Mouse (Mus musculus): ENCODE results near the gene Styxl1.

Gene Styxl1

DNA sequence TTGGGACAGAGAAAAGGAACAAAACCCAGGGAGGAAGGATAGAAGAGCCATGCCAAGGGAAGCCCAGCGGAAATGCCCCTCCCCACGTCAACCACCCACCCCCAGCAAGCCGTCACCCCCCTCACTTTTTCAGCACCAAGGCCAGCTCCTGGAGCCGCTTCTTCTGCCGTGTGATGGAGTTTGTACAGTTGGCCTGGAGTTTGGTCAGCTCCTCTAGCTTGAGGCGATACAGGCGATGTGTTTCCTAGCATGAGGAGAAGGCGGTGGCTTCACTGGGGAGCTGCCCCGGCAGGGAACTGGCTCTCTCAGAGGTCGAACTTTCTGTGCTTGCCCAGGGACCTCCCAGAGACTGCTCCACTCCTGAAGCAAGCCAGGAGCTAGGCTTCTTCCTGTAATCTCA, 36.0 kb downstream of the Styxl1 start:
- TF ChIP-seq GATA4 (IDR thresholded peaks at IDR 0.05; ENCODE audit: insufficient replicate concordance, low read length), result no peak

DNA sequence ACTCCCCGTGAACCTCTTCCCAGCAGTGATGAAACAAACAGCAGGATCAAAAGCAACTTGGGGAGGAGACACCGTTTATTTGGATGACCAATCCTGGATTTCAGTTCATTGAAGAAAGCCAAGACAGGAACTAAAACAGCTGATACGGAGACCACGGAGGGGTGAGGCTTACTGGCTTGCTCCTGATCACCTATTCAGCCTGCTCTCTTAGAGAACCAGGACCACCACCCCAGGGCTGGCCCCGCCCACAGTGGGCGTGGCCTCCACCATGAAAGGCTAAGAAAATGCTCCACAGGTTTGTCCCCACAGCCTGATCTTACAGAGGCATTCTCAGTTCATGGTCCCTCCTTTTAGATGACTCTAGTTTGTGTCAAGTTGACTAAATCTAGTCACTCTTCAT, 39.9 kb downstream of the Styxl1 start:
- TF ChIP-seq GATA4 (IDR thresholded peaks at IDR 0.05; ENCODE audit: insufficient replicate concordance, low read length), result no peak

DNA sequence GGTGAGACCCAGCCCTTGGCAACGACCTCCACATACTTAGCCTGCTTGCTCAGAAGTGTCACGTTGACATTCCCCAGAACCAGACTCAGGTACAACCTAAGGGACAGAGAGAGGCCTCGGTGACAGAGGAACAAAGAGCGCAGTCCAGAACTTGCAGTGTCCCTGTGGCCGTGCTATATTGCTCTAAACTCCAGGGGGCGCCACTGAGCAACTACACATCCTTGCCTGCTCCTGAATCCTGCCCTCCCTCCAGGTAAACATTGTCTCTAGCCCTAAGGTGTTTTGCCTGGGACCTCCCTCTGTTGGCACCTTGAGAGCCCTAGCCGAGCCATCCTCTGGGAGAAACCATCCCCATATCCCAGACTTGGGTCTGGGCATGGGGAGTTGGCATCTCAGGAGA, 41.0 kb downstream of the Styxl1 start:
- TF ChIP-seq GATA4 (IDR thresholded peaks at IDR 0.05; ENCODE audit: insufficient replicate concordance, low read length), result no peak

DNA sequence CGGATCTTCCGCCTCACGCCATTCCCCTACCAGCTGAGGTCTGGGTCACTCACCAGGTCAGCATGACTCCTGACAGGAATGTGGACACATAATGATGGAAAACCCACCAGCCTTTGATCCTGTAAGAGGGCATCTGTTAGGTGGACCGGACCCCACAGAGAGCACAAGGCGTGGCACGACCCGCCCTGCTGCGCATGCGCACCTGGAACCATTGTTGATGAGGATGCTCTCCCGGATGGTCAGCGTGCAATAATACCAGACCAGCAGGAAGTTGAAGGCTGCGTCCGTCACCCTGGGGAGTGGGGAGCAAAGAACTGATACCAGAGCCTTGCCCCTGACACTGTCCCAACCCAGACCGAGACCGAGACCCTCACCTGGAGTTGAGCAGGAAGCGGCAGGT, 41.6 kb downstream of the Styxl1 start:
- no peak for TF ChIP-seq GATA4 (IDR thresholded peaks at IDR 0.05; ENCODE audit: insufficient replicate concordance, low read length)

DNA sequence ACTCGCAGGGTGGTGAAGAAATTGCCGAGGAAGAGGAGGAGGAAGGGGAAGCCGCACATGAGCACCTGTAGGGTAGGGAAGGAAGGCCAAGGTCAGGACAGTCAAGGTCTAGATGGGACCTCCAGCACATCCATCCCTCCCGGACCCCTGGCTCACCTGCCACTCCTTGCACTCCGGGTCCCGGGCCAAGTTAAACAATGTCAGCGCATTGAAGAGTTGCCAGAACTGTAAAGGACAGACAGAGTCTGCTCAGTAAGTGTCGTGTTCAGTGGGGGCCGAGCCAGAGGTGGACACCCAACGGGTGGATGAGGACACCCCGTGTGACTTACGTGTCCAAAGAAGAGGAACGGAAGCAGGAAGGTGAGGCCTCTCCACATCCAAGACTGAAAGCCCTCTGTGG, 42.4 kb downstream of the Styxl1 start:
- TF ChIP-seq GATA4 (IDR thresholded peaks at IDR 0.05; ENCODE audit: insufficient replicate concordance, low read length), result no peak

DNA sequence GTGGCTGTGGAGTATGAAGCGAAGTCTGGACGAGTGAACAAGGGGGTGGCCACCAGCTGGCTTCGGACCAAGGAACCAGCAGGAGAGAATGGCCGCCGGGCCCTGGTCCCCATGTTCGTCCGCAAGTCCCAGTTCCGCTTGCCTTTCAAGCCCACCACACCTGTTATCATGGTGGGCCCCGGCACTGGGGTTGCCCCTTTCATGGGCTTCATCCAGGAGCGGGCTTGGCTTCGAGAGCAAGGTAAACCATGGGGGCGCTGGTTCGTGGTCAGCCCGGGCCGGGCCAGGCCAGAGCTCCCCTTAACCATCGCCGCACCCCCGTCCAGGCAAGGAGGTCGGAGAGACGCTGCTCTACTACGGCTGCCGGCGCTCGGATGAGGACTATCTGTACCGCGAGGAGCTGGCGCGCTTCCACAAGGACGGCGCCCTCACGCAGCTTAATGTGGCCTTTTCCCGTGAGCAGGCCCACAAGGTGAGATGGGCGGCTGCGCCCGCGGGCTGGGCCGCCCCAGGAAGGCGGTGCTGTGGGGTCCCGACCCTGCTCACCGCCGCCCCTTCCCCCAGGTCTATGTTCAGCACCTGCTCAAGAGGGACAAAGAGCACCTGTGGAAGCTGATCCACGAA, 44.0 kb downstream of the Styxl1 start:
- no peak for TF ChIP-seq GATA4 (IDR thresholded peaks at IDR 0.05; ENCODE audit: insufficient replicate concordance, low read length)

DNA sequence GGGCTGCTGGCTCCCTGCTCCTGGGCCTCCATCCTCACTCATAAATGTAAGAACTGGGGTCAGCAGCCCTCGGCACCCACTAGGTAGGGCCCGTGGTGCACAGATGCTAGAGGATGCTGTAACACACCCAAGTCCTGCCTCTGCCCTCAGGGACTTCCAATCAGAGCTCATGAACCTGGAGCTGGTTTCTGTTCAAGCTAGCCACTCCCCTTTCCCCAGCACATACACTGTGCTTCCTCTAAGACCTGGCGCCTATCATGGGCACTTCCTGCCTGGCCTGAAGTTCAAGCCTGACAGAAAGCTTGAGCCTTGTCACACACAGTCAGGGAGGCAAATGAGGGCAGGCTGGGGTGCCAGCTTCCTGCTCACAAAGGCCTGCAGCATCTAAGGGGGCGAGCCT, 45.1 kb downstream of the Styxl1 start:
- no peak for TF ChIP-seq GATA4 (IDR thresholded peaks at IDR 0.05; ENCODE audit: insufficient replicate concordance, low read length)

DNA sequence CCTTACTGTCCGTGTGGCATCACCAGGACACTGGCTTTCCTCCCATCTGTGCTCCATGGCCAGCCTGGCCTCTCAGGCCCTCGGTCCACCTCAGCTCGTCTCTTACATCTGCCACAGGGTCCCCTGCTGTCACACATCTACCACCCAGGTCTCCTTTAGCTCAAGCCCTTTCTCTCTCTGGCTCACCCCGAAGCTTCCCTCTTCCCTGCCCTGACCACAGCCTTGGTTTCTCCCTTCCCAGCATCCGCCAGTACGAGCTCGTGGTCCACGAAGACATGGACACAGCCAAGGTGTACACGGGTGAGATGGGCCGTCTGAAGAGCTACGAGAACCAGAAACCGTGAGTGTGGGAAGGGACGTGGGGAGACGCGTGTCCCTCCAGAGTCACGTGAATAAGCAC, 46.9 kb downstream of the Styxl1 start:
- TF ChIP-seq GATA4 (IDR thresholded peaks at IDR 0.05; ENCODE audit: insufficient replicate concordance, low read length), result no peak

DNA sequence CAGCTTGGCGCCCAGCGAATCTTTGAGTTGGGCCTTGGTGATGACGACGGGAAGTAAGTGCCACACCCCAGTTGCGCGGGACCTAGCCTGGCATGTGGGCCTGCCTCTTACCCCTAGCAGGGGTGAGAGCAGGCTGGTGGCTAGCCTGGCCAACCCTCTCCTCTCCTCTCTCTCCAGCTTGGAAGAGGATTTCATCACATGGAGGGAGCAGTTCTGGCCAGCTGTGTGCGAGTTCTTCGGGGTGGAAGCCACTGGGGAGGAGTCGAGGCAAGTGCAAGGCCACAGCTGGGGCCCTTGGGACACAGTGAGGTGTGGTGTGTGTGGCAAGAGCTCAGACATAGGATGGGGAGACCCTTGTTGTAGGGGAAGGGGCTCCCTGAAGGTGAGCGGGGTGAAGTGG, 47.3 kb downstream of the Styxl1 start:
- TF ChIP-seq GATA4 (IDR thresholded peaks at IDR 0.05; ENCODE audit: insufficient replicate concordance, low read length), result no peak

DNA sequence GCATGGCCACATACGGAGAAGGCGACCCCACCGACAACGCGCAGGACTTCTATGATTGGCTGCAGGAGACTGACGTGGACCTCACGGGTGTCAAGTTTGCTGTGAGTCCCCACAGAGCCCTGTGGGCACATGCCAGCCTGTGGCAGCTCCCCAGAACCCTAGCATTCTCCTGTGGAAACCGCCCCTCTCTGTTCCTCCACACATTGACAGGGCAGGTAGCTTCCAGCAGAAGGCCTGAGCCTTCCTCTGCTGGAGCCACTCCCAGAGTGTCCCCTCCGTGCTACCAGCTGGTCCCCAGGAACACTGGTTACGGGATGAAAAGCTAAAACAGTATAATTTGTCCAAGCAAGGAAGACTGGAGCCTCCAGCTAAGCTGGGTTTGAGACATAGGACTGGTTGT, 47.9 kb downstream of the Styxl1 start:
- no peak for TF ChIP-seq GATA4 (IDR thresholded peaks at IDR 0.05; ENCODE audit: insufficient replicate concordance, low read length)

DNA sequence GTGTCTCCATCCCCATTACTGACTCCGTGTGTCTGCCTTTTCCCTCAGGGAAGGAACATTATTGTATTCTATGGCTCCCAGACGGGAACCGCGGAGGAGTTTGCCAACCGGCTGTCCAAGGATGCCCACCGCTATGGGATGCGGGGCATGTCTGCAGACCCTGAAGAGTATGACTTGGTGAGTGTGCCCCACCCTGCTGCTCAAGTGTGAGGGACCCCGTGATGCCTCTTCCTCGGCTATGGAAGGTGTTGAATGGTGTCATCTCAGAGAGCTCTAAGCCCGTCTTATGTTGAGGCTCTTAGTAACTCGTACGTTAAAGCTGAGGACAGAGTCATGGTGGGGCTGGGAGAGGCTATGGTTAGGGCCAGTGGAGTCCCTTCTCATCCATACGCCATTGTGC, 48.8 kb downstream of the Styxl1 start:
- no peak for TF ChIP-seq GATA4 (IDR thresholded peaks at IDR 0.05; ENCODE audit: insufficient replicate concordance, low read length)

DNA sequence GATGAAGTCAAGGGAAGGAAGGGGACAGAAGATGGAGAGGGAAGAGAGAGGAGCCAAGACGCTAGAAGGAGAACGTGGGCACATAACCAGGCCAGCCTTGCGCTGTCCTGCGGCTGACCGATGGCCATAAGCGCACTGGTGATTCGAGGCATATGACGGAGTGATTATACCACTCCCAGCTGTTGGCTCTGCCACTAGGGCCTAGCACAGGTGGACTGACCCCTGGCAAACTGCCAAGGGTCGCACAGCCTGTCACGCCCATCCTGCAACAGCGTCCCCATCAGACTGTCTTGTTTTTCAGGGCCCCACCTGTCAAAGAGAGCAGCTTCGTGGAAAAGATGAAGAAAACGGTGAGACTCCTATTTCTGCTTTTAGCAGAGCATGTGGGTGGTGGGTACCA, 49.8 kb downstream of the Styxl1 start:
- no peak for TF ChIP-seq GATA4 (IDR thresholded peaks at IDR 0.05; ENCODE audit: insufficient replicate concordance, low read length)

DNA sequence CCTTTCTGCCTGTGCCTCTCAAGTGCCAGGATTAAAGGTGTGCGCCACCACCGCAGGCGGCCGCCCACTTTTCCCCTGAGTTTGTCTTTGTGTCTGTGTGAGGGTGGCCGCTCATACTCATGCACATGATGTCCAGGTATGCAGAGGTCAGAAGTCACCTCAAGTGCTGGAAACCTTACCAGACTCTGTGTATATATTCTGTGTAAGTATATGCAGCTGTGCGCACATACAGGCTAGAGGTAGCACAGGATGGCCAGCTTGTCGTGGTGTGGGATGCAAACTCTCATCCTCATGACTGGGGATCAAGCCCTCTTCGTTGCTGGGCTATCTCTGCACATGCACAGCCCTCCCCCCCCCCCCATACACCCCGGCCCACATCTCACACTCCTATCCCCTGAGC, 50.3 kb downstream of the Styxl1 start:
- no peak for TF ChIP-seq GATA4 (IDR thresholded peaks at IDR 0.05; ENCODE audit: insufficient replicate concordance, low read length)

DNA sequence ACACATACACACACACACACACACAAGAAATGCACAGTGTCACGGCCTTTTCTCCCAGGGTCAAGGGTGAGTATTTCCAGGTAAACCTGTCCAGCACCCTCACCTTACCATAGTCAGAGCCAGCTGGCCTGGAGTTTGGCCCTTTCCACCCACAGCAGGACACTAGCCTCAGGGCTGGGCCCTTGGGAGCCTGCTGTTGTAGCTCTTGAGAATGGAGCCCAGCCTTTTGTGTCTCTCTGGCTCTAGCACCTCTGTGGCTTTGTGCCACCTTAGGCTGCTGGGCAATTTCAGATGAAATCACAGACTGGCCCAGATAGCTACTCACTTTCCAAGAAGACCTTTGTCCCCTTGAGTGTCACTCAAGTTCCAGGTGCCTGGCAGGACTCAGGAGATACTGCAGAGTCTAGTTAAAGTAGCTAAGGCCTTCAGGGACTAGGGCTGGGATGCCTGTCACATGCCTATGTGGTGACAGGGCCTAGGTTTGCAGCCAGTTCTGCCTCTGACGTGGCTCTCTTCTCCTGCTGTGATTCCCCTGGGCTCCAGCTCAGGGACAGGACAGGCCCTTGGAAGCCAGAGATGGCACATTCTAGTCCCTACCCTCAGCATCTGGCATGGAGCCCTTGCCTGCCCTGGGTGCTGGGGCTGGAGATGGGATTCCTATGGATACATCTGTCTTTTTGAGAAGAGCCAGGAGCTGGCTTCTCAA, 51.4 kb downstream of the Styxl1 start:
- TF ChIP-seq GATA4 (IDR thresholded peaks at IDR 0.05; ENCODE audit: insufficient replicate concordance, low read length), result no peak

DNA sequence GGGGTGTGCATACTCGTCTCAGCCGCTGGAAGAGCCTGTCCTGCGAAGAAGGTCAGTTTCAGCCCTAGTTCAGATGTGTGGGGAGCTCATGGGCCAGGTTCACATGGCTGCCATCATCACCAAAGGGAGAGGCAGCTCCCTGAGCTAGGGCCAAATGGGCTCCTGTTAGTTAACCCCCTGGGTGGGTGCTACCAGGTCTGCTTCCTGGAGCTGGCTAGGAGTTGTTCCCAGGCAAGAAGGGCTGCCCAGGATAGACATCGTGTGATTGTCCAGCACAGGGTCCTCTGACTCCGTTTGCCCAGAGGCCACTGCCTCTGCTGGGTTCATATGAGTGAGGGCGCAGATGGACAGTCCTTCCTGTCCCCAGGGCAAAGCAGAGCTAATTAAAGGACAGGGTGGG, 52.2 kb downstream of the Styxl1 start:
- no peak for TF ChIP-seq GATA4 (IDR thresholded peaks at IDR 0.05; ENCODE audit: insufficient replicate concordance, low read length)

DNA sequence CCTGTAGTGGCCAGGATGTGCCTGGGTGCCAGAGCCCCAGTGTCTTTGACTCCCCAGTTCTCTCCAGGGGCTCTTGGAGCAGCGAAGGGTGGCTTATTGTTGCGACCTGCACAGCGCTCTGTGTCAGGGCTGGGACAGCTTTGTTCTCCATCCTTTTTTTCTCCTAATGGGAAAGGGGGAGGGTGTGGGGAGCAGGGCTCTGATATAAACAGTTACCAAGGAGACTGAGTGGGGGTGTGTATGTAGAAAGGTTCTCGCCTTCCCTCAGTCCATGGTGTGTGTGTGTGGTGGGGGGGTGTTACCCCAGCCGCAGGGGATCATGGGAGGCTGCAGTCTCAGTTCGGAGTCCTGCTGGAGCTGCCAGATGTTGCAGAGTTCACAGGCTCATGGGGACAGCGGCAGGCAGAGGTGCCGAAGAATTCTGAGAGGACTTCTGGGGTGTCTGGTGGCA, 52.8 kb downstream of the Styxl1 start:
- no peak for TF ChIP-seq GATA4 (IDR thresholded peaks at IDR 0.05; ENCODE audit: insufficient replicate concordance, low read length)
